Mouse (Mus musculus) kidney, adult 2 months (tissue): ENCODE measurements at regions not wholly inside any gene's neighbourhood (a gene's known extent, or its start where the extent isn't known, plus 50 kb on each side); places are given as distances from the start of the nearest gene placed in this dataset.
"Not testable (repeated sequence)": the region's sequence is repeated elsewhere in the genome, so short reads cannot be mapped to it uniquely, and the experiment has no call there.

Experiments
- DNase-seq: peaks from one replicate; pipeline ENCODE4 v3.0.0; 2021
- H3K27ac ChIP-seq: fragments of 200-500 bp; 2 replicates; pipeline ENCODE4 v1.5.1; 2012; ENCODE audit warnings: low read depth, low read length, control low read depth, inconsistent platforms; ENCODE audit not compliant: insufficient read depth
- H3K27me3 ChIP-seq: fragments of 200-500 bp; replicated peaks from 2 replicates; pipeline ENCODE4 v1.6.1; 2012; ENCODE audit warnings: mild to moderate bottlenecking, moderate library complexity, low read length, inconsistent platforms; ENCODE audit not compliant: control insufficient read depth, insufficient read depth
- H3K36me3 ChIP-seq: fragments of 200-500 bp; 2 replicates; pipeline ENCODE4 v1.6.1; 2012; ENCODE audit warnings: mild to moderate bottlenecking, moderate library complexity, low read length, inconsistent platforms; ENCODE audit not compliant: control insufficient read depth, insufficient read depth
- H3K4me1 ChIP-seq: fragments of 200-500 bp; 2 replicates; pipeline ENCODE4 v1.6.1; 2011; ENCODE audit warnings: low read length; ENCODE audit not compliant: control insufficient read depth, insufficient read depth
- H3K4me3 ChIP-seq: fragments of 200-500 bp; 2 replicates; pipeline ENCODE4 v1.5.1; 2011; ENCODE audit warnings: mild to moderate bottlenecking, low read depth, low read length, control low read depth; ENCODE audit not compliant: insufficient read depth
- CTCF ChIP-seq: fragments of 200-500 bp; conservative IDR thresholded peaks from 2 replicates; pipeline ENCODE4 v1.5.1; 2011; ENCODE audit warnings: low read depth, mild to moderate bottlenecking, control low read depth, low read length, moderate library complexity, mixed read lengths; ENCODE audit not compliant: insufficient read depth, insufficient read length
- POLR2A ChIP-seq: fragments of 200-500 bp; IDR thresholded peaks from one replicate; pipeline ENCODE4 v1.6.1; 2011; ENCODE audit warnings: low read depth, low read length, control low read depth
- WGBS: fragments of 180-500 bp; shearing (Covaris S2); methylation state at CpG from one replicate; pipeline ENCODE4 v1.1.7; 2018; 5-methylcytosine and 5-hydroxymethylcytosine counted together

DNA sequence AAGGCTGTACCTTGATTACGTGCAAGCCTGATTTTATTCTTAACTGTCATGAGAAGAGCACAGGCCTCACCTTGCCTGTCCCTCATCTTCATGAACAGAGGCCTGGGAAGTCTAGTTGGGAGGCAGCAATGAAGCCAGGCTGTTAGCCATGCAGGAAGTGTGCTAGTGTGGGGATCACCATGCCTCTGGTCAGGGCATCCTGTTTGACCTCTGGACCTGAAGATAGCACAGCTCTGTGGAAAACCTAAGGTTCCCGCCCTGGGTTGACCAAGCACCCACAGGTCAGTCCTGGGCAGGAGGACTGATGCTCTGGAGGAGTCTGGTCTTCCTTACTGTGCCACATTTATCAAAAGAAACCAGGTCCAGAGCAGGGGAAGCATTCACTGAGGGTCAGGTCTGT, 157.6 kb downstream of the Gm906 start:
- TF ChIP-seq CTCF (no peak), POLR2A (no peak)
- 76% methylated on average over 2 of the region's 2 CpGs for WGBS
- Histone ChIP-seq H3K27me3 (no peaks in the 10 kb centered on the region), H3K27ac (no peak overlapping the region), H3K4me3 (no peak overlapping the region), H3K4me1 (no peaks in the 10 kb centered on the region), H3K36me3 (no peaks in the 10 kb centered on the region)
- DNase-seq: no peak

DNA sequence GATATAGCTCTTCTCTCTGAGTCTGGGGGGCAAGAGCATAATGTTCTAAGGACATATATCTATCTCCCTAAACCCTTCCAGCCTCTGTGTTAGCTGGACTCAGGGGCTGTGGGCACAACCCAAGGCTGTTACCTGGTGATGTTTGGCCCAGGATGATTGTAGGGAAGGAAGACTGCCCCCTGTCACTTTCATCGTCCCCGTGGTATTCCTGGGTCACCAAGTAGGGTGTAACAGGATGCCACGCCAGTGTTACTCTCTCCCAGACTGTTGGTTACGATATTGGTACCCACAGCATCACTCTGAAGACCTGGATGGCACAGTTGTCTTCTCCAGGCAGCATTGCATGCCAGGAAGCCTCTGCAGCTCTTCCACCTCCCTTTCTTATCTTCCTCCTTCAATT, 185.3 kb downstream of the Gm906 start:
- no peaks in the 10 kb centered on the region for H3K4me1 ChIP-seq
- no peaks in the 10 kb centered on the region for H3K36me3 ChIP-seq
- TF ChIP-seq CTCF: no peak
- no peak for TF ChIP-seq POLR2A
- H3K27me3 ChIP-seq: no peaks in the 10 kb centered on the region
- 77% methylated on average over 4 of the region's 4 CpGs for WGBS
- no peak for DNase-seq
- no peak overlapping the region for H3K27ac ChIP-seq
- no peak overlapping the region for H3K4me3 ChIP-seq

DNA sequence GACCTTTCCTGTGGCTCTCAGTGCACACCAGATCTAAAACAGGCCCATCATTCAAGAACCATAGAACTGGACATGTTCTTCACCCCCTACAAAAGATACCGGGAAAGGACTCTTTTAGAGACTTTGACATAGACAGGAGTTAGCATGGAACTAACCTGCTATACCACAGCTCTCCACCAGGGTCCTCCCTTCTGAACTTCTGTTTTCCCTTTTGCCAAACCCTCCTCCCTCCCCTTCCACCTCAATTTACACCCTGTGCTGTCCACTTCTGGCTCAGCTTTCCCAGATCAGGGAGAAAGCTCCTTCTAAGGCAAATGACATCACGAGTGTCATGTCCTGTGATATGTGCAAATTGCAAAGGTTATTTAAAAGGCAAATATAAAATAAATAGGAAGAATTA, 185.7 kb downstream of the Gm906 start:
- WGBS: 55% methylated on average over 2 of the region's 2 CpGs
- H3K36me3 ChIP-seq, H3K4me3 ChIP-seq, H3K4me1 ChIP-seq, H3K27me3 ChIP-seq, DNase-seq, H3K27ac ChIP-seq: not testable (repeated sequence)

DNA sequence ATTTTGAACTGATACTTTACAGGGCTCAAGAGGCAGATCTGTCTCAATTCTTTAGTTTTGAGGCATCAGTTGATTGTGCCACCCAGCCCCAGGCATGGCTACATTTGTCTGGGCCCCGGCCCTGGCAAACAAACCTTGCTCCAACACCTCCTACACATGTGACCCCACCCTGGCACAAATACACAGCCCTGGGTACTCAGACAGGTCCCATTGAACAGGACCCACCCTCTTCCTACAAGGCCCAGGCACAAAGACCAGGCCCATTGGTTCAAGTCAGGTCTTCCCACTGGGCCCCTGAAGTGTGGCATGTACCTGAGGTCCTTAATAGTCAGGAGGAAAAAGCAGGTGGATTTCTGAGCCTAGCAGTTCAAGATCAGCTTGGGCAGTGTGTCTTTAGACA, 190.4 kb downstream of the Gm906 start:
- 78% methylated on average over 1 of the region's 1 CpGs for WGBS
- not testable (repeated sequence) for H3K4me1 ChIP-seq, H3K27ac ChIP-seq, H3K36me3 ChIP-seq, H3K4me3 ChIP-seq, DNase-seq, H3K27me3 ChIP-seq

DNA sequence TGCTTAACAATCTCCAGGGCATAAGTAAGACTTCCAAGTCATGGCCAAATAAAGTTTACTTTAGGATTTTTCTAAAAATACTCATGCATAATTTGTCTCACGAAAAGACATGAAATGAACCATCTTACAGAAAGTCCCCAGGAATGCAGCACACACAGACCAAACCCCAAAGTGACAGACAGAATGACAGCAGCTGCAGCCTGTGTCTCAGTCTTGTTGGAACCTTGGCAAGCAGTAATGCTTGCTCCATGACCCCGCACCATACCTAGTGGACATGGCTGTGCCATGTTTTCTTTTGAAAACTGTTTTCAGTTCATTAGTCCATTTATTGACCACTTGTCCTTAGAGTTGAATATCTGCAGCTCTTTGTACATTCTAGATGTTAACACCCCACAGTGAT, 191.1 kb downstream of the Gm906 start:
- H3K4me1 ChIP-seq, H3K4me3 ChIP-seq, H3K27ac ChIP-seq, H3K36me3 ChIP-seq, H3K27me3 ChIP-seq, DNase-seq: not testable (repeated sequence)
- WGBS: 85% methylated on average over 2 of the region's 2 CpGs

DNA sequence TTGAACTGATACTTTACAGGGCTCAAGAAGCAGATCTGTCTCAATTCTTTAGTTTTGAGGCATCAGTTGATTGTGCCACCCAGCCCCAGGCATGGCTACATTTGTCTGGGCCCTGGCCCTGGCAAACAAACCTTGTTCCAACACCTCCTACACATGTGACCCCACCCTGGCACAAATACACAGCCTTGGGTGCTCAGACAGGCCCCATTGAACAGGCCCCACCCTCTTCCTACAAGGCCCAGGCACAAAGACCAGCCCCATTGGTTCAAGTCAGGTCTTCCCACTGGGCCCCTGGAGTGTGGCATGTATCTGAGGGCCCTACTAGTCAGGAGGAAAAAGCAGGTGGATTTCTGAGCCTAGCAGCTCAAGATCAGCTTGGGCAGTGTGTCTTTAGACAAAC, 198.4 kb downstream of the Gm906 start:
- H3K27me3 ChIP-seq, H3K4me1 ChIP-seq, H3K27ac ChIP-seq, DNase-seq, H3K4me3 ChIP-seq, H3K36me3 ChIP-seq: not testable (repeated sequence)

DNA sequence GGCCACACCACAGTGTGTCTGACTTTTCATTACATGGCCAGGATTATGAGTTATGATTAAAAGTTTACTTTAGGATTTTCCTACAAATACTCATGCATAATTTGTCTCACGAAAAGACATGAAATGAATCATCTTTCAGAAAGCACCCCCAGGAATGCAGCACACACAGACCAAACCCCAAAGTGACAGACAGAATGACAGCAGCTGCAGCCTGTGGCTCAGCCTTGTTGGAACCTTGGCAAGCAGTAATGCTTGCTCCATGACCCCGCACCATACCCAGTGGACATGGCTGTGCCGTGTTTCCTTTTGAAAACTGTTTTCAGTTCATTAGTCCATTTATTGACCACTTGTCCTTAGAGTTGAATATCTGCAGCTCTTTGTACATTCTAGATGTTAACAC, 199.0 kb downstream of the Gm906 start:
- H3K36me3 ChIP-seq, H3K27ac ChIP-seq, DNase-seq, H3K4me3 ChIP-seq, H3K4me1 ChIP-seq, H3K27me3 ChIP-seq: not testable (repeated sequence)
- WGBS: 83% methylated on average over 3 of the region's 3 CpGs

DNA sequence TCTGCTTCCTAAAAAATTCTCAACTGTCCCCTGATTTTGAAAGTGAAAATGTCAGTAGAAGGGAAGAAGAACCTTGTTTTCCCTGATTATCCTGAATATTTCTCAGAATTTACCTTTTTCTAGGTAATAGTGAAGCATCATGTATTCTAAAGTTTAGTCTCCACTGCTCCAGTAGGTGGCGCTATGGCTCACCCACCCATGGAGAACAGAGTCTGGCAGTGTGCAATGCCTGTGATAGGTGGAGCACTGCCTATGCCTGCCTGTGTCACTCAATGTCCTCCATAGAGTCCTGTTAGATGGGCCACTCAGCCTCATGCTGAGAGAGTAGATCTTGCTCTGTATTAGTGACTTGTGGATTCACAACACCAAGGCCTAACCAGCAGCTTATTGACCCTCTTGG, 218.4 kb downstream of the Gm906 start:
- peak; percentile 11 for DNase-seq
- no peak for TF ChIP-seq POLR2A
- peak; percentile 56; the same call in 1 of the 2 replicates for TF ChIP-seq CTCF
- Histone ChIP-seq H3K4me3 (no peak overlapping the region), H3K36me3 (no peaks in the 10 kb centered on the region), H3K27ac (no peak overlapping the region), H3K27me3 (no peaks in the 10 kb centered on the region), H3K4me1 (no peaks in the 10 kb centered on the region)
- WGBS: 31% methylated on average over 1 of the region's 1 CpGs

DNA sequence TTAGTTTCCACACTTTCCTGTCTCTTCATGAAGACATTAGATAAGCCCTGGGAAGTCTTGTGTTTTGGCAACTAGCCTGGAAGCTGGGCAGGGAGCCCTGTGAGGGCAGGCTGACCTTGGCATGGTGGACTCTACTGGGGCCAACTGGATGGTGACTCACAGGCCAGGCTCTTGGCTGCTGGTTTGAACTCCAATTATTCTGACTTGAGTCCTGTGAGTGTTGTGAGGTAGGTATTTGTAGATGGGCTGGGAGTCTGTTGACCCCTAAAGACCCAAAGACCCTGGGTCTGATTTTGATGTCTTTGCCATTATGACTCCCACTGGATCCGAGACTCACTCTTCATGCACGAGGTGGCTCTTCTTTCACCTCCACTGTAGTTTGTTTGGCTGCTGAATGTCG, 208.9 kb upstream of the Gm30302 start:
- 72% methylated on average over 3 of the region's 3 CpGs for WGBS
- H3K4me3 ChIP-seq: not testable (repeated sequence)

DNA sequence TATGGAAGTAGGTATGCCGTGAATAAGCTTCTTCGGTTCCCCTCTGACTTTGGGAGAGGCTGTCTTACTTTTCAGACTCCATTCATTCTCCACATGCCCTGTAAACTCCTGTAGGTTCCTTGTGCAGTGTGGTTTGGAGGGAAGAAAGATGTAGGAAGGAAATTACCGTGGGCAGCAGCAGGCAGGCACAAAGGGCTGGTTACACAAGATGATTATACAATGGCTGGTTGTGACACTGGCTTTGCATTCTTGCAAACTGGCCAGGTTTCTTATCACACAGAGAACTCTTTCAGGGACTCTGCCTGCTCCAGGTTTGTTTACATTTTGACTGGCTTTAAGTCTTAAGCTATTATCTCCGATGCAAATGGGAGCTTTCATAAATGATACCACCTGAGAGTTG, 167.3 kb upstream of the Gm30302 start:
- not testable (repeated sequence) for H3K36me3 ChIP-seq, H3K4me1 ChIP-seq, DNase-seq, H3K4me3 ChIP-seq, H3K27ac ChIP-seq, H3K27me3 ChIP-seq
- 61% methylated on average over 4 of the region's 4 CpGs for whole genome bisulfite sequencing

More for the DNA sequence above, 208.9 kb upstream of the Gm30302 start:
- not testable (repeated sequence) for DNase-seq, H3K4me1 ChIP-seq, H3K36me3 ChIP-seq, H3K27me3 ChIP-seq, H3K27ac ChIP-seq

DNA sequence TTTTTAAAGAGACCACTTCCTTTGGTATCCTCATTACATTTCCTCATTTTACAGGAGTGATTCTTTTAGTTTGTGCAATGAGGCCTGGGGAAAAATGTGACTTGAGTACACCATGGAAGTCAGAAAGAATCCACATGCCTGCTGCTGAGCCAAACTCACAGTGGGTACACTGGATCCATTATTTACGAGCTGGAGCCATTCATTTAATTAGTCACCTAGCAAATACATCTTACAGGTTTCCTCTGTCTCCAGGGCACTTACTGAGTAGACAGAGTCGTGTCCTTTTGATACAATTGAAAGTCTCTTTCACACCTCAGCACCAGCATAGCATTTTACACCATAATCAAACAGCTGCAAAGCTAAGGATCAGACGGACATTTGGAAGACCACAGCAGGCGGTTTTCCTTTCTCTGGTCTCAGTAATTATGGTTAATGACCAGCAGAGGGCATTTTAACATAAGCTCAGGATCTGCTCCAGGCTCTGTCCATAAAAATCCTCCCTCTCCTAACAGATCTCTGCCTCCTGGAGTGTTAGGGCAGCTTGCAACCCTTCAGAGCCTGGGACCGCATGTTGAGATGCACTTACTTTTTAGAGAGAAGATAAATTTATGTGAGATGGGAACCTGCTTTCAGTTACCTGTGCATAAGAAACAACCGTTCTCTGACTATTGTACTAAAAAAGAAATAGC, 159.3 kb upstream of the Gm30302 start:
- H3K36me3 ChIP-seq, H3K4me3 ChIP-seq, H3K4me1 ChIP-seq, H3K27me3 ChIP-seq, H3K27ac ChIP-seq: not testable (repeated sequence)
- peak; percentile 14 for DNase-seq
- WGBS: 18% methylated on average over 5 of the region's 6 CpGs
